Mouse (Mus musculus) small intestine, adult 10 weeks (tissue): ENCODE results near the gene Dtd2. TPM values are rescaled to one million over a fixed set of nuclear protein-coding genes. Genes with fewer than 3 reads are reported as not detected.

Experiments used
- polyA plus RNA-seq: library from polyadenylated mRNA; stranded (reverse); fragments of 350-450 nt; fragmentation: Illumina TruSeq; extraction: RNeasy Lipid Tissue Mini Kit (QIAGEN cat#74804); gene quantifications from one replicate; pipeline ENCODE4 v1.2.3, GENCODE M21; 2014; ENCODE audit warnings: low replicate concordance

The Dtd2 gene
- polyA plus RNA-seq, result 8.2 TPM

GRCm38 (mm10) chr12:52005877-52006632 lies at the start of gene Dtd2:
Gene Dtd2, minus strand, starts transcription at chr12:52006501.

GRCm38 (mm10) chr12:52027963-52028362 lies 21.7 kb upstream of the Dtd2 start, which contains the start of gene Gpr33:
Gene Gpr33, minus strand, starts transcription at chr12:52028063.

GRCm38 (mm10) chr12:51971070-51971664 lies 35.1 kb downstream of the Dtd2 start, which contains the start of gene Heatr5a:
Gene Heatr5a, minus strand, starts transcription at chr12:51971321.

Other genes starting within 250 kb of the Dtd2 start
- gene Hectd1, start 177.0 kb downstream of the Dtd2 start, polyA plus RNA-seq, result 52.2 TPM
- 53.0 TPM for gene Heatr5a, start 35.2 kb downstream of the Dtd2 start, polyA plus RNA-seq
- gene Gpr33, start 21.6 kb upstream of the Dtd2 start, polyA plus RNA-seq, result not detected
- gene Nubpl, start 91.2 kb upstream of the Dtd2 start, polyA plus RNA-seq, result 3.5 TPM